Mouse (Mus musculus) macrophage (primary cell): ENCODE results near the gene Rpp14. TPM values are rescaled to one million over a fixed set of nuclear protein-coding genes. Genes with fewer than 3 reads are reported as not detected.

Experiments
- H3K27ac ChIP-seq: fragments of 350-480 bp; formaldehyde crosslinking; 2 replicates; pipeline ENCODE4 v1.9.0; 2021
- H3K36me3 ChIP-seq: fragments of 350-480 bp; formaldehyde crosslinking; 2 replicates; pipeline ENCODE4 v1.9.0; 2021; ENCODE audit errors: inconsistent target
- H3K4me3 ChIP-seq: fragments of 350-480 bp; formaldehyde crosslinking; 2 replicates; pipeline ENCODE4 v1.9.0; 2021; ENCODE audit errors: inconsistent target
- H3K79me2 ChIP-seq: fragments of 350-480 bp; formaldehyde crosslinking; 2 replicates; pipeline ENCODE4 v1.9.0; 2021; ENCODE audit errors: inconsistent target
- WGBS: methylation state at CpG from one replicate; pipeline ENCODE4 v1.1.7; 2026; ENCODE audit warnings: inconsistent platforms; ENCODE audit not compliant: missing documents; 5-methylcytosine and 5-hydroxymethylcytosine counted together
- polyA plus RNA-seq: library from polyadenylated mRNA; stranded (reverse); fragments of 250-400 nt; gene quantifications from 3 replicates; pipeline ENCODE4 v1.2.4, GENCODE M21; 2018; ENCODE audit warnings: inconsistent platforms
- total RNA-seq, 78 experiments: library from RNA; depleted of rRNA; stranded (reverse); fragments of 250-400 nt; gene quantifications; 1 replicate in 9 of 78; 2 replicates in 24 of 78; 3 replicates in 43 of 78; 4 replicates in 2 of 78; pipeline ENCODE4 v1.2.4; 2018; ENCODE audit warnings: inconsistent platforms in 56 of 78

Gene Rpp14
- 10 to 100 TPM in 1 of 26 experiments, 1 to 10 TPM in 22, under 1 TPM in 3; 0.38 to 11.4 (median 3.0) TPM for total RNA-seq (2018; cell fraction: chromatin; rRNA removed)
- total RNA-seq (2018; cell fraction: cytosol; rRNA removed), result 10 to 100 TPM in 23 of 26 experiments, 1 to 10 TPM in 3; 7.6 to 22.7 (median 14.1) TPM
- total RNA-seq (2018; cell fraction: nucleus; rRNA removed), result 10 to 100 TPM in 4 of 26 experiments, 1 to 10 TPM in 22; 2.1 to 18.3 (median 5.1) TPM
- 13.0 to 22.4 TPM (median 17.1 TPM) in 3 replicates for polyA plus RNA-seq

DNA sequence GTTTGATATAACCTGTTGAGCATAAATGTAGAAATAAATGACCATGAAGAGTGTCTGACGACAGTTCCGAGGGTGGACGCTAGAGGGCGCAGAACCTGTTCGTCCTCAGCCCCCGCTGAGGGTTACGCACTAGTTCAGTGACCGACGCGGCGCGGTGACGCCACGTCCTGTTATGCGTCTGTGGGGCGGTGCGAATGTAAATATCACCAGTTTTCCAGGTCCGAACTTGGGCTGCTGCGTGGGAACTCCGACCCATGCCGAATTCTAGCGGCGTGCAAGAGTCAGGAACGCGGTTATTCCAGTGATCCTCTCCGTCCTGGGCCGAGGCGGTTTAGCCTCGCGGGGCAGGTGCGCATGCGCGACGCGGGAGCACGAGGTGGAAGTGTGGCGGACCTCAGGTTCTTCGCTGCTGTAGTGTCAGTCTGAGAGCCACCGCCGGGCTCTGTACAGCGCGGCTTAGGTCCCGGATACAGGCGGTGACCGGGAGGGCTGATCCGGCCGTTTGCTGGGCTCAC is at the start of gene Rpp14:
Gene Rpp14 (plus strand): TSS at position 203 of the 515 bp plus-strand sequence.
- H3K36me3 ChIP-seq, result peaks cover 8% of the 10 kb centered on the region
- H3K27ac ChIP-seq, result peak within 1 kb of the TSS; percentile 69
- H3K4me3 ChIP-seq, result peak within 1 kb of the TSS; percentile 66
- peaks cover 12% of the 10 kb centered on the region; the same call in 1 of the 2 replicates for H3K79me2 ChIP-seq
- WGBS, result 0% methylated on average over 43 of the region's 47 CpGs

- Histone ChIP-seq H3K27ac (no peak overlapping the region), H3K79me2 (no peaks in the 10 kb centered on the region), H3K36me3 (no peaks in the 10 kb centered on the region), H3K4me3 (no peak overlapping the region)
- 83% methylated on average over 4 of the region's 4 CpGs for WGBS
These were observed 49.6 kb upstream of the Rpp14 start for GRCm38 (mm10) chr14:8030535-8030934.

DNA sequence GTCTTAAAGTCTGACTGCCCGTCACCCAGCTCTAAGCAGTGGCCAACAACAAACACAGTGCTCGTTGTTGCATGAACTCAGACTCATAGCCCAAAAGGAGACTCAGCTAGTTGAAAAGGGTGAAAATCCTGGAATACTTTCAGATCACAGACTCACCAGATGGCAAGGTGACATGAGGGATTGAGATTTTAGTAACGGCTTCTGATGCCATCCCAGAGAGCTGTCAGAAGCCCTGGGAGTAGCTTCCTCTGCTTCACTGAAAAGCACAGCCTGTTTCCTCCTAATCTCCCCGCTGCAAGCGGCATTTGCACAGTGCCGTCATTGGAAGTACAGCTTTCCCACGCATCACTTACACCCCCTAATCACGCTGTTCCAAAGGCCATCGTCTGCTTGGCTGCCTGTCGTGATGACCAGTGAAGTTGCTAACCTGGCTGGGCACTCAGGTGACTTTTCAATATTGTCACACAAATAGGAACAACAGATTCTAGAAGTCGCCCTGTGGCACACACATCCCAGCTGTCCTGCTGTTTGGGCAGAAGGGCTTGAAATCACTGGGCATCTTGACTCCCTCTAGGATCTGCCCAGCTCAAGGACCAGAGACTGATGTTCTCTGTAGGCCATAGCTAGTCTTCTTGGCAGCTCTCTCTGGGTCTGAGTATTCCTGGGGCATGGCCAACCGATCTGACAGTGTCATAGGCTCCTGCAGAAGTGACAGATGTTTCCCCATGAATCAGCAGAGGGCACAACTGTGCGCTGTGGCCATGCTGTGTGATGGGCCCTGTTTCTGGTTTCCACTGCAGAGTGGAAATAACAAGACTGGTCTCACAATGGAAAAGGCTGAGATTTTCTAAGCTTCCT is 47.9 kb upstream of the Rpp14 start:
- 91% methylated on average over 13 of the region's 13 CpGs for WGBS
- Histone ChIP-seq H3K27ac (no peak overlapping the region), H3K79me2 (no peaks in the 10 kb centered on the region), H3K36me3 (no peaks in the 10 kb centered on the region), H3K4me3 (no peak overlapping the region)

GRCm38 (mm10) chr14:8034561-8034960 is 45.6 kb upstream of the Rpp14 start:
- no peaks in the 10 kb centered on the region for H3K36me3 ChIP-seq
- no peak overlapping the region for H3K4me3 ChIP-seq
- 90% methylated on average over 5 of the region's 5 CpGs for WGBS
- no peak overlapping the region for H3K27ac ChIP-seq
- no peaks in the 10 kb centered on the region for H3K79me2 ChIP-seq

GRCm38 (mm10) chr14:8035951-8036350 is 44.2 kb upstream of the Rpp14 start:
- Histone ChIP-seq H3K79me2 (no peaks in the 10 kb centered on the region), H3K36me3 (no peaks in the 10 kb centered on the region), H3K27ac (no peak overlapping the region), H3K4me3 (no peak overlapping the region)
- 97% methylated on average over 6 of the region's 6 CpGs for WGBS

DNA sequence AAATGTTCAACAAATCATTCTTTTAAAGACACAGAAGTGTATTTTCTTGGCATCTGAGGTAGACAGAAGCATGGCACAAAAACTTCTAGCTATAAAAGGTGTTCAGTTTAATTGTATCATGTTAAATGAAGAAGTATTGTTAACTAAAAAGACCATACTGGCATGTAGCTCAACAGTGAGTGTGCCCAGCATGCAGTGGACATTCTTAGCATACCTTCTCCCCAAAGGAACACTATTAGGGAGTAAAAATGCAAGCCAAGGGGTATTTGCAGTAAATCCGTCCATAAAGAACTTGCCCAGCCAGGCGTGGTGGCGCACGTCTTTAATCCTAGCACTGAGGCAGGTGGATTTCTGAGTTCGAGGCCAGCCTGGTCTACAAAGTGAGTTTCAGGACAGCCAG is 43.8 kb upstream of the Rpp14 start:
- H3K79me2 ChIP-seq, result no peaks in the 10 kb centered on the region
- H3K4me3 ChIP-seq, result no peak overlapping the region
- no peaks in the 10 kb centered on the region for H3K36me3 ChIP-seq
- WGBS, result 88% methylated on average over 5 of the region's 5 CpGs
- no peak overlapping the region for H3K27ac ChIP-seq

- no peaks in the 10 kb centered on the region for H3K36me3 ChIP-seq
- 15% methylated on average over 5 of the region's 5 CpGs for WGBS
- H3K4me3 ChIP-seq, result no peak overlapping the region
- H3K79me2 ChIP-seq, result no peaks in the 10 kb centered on the region
- no peak overlapping the region for H3K27ac ChIP-seq
These were observed 42.0 kb upstream of the Rpp14 start for GRCm38 (mm10) chr14:8038150-8038549.

GRCm38 (mm10) chr14:8038791-8039448 is 41.2 kb upstream of the Rpp14 start:
- Histone ChIP-seq H3K79me2 (no peaks in the 10 kb centered on the region), H3K27ac (no peak overlapping the region), H3K4me3 (no peak overlapping the region), H3K36me3 (no peaks in the 10 kb centered on the region)
- 67% methylated on average over 7 of the region's 7 CpGs for WGBS

DNA sequence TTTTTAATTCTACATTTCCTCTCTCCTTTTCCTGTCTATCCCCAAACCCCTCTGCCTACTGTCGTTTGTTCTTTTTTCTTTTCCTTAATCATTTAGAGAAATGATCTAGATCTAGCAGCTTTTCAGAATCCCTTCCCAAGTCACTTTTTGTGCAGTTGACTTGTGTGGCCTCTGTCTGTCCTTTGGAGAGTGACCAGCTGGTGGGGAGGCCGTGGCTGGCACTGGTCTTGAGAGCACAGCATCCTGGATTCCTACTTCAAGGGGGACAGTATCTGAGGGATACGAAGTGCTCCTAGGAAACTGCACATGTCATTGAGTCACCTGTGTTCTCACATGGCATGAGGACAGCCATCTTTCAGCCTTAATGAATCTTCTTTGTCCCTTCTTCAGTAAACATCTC is 40.0 kb upstream of the Rpp14 start:
- H3K27ac ChIP-seq, result no peak overlapping the region
- no peak overlapping the region for H3K4me3 ChIP-seq
- H3K36me3 ChIP-seq, result no peaks in the 10 kb centered on the region
- WGBS, result 68% methylated on average over 3 of the region's 3 CpGs
- no peaks in the 10 kb centered on the region for H3K79me2 ChIP-seq

DNA sequence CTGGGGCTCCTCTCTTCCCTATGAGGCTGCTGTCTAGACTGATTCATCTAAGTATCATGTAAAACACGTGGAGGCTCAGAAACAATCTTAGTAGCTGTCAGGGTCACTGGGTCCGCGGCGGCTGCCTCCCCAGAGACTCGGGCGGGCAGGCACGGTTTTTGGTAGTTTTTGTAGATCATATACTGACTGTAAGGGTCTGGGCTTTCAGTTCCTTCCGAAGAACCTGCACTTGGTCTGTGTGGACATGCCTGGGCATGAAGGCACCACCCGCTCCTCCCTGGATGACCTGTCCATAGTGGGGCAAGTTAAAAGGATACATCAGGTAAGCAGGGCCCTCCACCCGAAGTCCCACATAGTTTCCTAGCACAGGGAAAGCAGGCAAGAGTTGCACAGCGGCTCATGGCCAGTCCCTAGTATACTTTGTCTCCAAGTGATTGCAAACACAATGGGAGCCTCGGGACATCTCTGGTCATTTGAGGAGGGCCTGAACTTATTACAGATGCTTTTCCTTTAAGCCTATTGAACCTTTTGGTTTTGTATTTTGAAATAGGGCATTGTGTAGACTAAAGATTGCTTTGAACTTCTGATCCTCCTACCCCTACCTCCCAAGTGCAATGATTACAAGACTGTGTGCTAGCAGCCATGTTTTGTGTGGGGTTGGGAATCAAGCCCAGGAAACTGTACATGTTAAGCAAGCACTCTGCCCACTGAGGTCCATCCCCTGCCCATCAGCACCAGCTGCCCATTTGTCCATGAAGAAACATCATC is 39.1 kb upstream of the Rpp14 start:
- Histone ChIP-seq H3K36me3 (no peaks in the 10 kb centered on the region), H3K79me2 (no peaks in the 10 kb centered on the region), H3K27ac (no peak overlapping the region), H3K4me3 (no peak overlapping the region)
- 96% methylated on average over 12 of the region's 12 CpGs for WGBS

GRCm38 (mm10) chr14:8042120-8042519 is 38.0 kb upstream of the Rpp14 start:
- no peaks in the 10 kb centered on the region for H3K79me2 ChIP-seq
- WGBS, result 94% methylated on average over 2 of the region's 2 CpGs
- H3K36me3 ChIP-seq, result no peaks in the 10 kb centered on the region
- no peak overlapping the region for H3K4me3 ChIP-seq
- no peak overlapping the region for H3K27ac ChIP-seq

GRCm38 (mm10) chr14:8042577-8042976 is 37.6 kb upstream of the Rpp14 start:
- 97% methylated on average over 9 of the region's 9 CpGs for WGBS
- Histone ChIP-seq H3K4me3 (no peak overlapping the region), H3K79me2 (no peaks in the 10 kb centered on the region), H3K36me3 (no peaks in the 10 kb centered on the region), H3K27ac (no peak overlapping the region)

- 73% methylated on average over 8 of the region's 8 CpGs for WGBS
- Histone ChIP-seq H3K36me3 (no peaks in the 10 kb centered on the region), H3K79me2 (no peaks in the 10 kb centered on the region), H3K4me3 (no peak overlapping the region), H3K27ac (no peak overlapping the region)
These were observed 35.8 kb upstream of the Rpp14 start for GRCm38 (mm10) chr14:8044330-8044729.

DNA sequence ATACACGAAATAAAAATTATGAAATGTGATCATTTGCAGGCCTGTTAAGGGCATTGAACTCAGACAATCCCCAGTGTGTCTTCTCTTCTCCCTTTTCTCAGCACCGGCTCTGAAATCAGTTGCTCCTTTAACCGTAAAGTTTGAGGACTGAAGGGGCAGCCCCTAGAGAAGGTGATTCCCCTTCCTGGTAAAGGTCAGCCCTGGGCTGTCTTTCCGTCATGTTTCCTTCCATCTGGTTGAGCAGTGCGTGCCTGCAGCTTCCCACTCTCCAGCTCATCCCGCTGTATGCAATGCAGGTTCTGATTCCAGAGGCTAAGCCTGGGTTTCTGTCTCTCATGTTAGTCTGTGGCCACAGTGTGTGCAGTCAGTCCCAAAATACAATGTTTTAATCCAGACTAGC is 35.4 kb upstream of the Rpp14 start:
- Histone ChIP-seq H3K79me2 (no peaks in the 10 kb centered on the region), H3K36me3 (no peaks in the 10 kb centered on the region), H3K27ac (no peak overlapping the region), H3K4me3 (no peak overlapping the region)
- WGBS, result 88% methylated on average over 6 of the region's 6 CpGs
